Mouse (Mus musculus): ENCODE measurements at regions not wholly inside any gene's neighbourhood (a gene's known extent, or its start where the extent isn't known, plus 50 kb on each side); places are given as distances from the start of the nearest gene placed in this dataset.
"Not testable (repeated sequence)": the region's sequence is repeated elsewhere in the genome, so short reads cannot be mapped to it uniquely, and the experiment has no call there.

DNA sequence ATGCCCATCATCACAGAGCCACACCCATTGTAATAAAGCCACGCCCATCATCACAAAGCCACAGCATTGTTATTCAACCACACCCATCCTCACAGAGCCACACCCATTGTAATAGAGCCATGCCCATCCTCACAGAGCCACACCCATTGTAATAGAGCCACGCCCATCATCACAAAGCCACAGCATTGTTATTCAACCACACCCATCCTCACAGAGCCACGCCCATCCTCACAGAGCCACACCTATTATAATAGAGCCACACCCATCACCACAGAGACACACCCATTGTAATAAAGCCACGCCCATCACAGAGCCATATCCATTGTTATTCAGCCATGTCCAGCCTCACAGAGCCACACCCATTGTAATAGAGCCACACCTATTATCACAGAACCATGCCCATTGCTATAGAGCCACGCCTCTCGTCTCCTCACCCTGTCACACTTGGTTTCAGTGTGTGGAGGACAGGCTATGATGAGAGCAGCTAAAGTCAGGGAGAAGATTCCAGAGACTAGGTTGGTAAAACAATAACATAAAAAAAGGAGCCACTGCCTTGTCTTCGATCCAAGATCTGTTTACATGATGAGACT, 85.6 kb downstream of the Gxylt1 start:
- intact Hi-C loops (cut with DNase I): no loop called here

DNA sequence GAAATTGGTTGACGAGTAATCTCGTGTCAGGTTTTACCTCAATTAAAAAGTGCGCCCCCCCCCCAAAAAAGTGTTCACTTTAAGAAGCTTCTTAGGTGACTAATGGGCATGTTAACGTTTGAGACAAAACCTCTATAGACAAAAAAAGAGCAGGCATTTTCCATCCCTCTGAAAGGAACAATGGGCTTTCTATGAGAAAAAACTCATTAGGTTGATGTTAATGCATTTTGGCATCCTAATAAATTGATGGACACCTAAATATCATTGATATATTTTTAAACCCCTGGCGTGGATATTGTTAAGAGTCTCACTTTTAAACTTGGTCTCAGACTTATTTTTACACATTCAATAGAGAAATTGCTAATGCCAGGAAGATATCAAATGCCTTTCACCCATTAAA, 98.8 kb downstream of the Gxylt1 start:
- no peak for DNase-seq (ENCODE audit: low spot score in 2 of 2)
- intact Hi-C loops (cut with DNase I): no loop called here

More for the DNA sequence above, 85.6 kb downstream of the Gxylt1 start:
- no peak for DNase-seq (ENCODE audit: low spot score in 2 of 2)

DNA sequence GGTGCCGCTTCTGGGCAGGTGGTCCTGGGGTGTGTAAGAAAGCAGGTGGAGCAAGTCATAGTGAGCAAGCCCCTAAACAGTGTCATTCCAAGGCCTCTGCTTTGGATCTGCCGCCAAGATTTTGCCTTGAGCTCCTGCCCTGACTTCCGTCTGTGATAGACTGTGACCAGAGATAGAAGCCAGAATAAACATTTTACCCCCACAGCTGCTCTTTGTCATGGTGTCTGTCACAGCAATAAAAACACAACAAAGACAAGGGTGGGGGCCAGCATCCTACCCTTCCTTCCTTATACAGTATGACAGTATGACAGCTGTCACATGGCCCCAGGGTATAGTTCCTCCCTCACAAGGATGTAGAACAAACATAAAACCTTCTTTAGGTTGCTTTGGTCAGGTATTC, 106.2 kb downstream of the Gxylt1 start:
- intact Hi-C loops (cut with DNase I): no loop called here
- DNase-seq (ENCODE audit: low spot score in 2 of 2): no peak

DNA sequence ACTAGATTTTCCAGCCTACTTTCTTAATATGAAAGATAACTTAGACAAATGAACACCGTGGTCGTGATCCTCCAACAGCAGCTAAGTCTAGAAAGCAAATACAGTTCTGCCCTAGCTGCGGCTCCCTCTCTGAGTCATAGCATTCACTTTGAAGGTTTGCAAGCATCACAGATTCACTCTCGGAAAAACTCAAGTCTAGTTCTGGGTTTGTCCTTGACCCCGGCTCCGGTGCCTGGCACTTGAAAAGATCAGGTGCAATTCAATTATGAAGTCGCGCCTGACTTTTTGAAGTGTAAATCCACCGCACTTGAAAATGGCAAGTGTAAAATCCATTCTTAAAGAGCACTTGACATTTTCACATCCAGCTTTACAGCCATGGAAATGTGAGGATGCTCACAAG, 107.5 kb downstream of the Gxylt1 start:
- intact Hi-C loops (cut with DNase I): no loop called here
- no peak for DNase-seq (ENCODE audit: low spot score in 2 of 2)

DNA sequence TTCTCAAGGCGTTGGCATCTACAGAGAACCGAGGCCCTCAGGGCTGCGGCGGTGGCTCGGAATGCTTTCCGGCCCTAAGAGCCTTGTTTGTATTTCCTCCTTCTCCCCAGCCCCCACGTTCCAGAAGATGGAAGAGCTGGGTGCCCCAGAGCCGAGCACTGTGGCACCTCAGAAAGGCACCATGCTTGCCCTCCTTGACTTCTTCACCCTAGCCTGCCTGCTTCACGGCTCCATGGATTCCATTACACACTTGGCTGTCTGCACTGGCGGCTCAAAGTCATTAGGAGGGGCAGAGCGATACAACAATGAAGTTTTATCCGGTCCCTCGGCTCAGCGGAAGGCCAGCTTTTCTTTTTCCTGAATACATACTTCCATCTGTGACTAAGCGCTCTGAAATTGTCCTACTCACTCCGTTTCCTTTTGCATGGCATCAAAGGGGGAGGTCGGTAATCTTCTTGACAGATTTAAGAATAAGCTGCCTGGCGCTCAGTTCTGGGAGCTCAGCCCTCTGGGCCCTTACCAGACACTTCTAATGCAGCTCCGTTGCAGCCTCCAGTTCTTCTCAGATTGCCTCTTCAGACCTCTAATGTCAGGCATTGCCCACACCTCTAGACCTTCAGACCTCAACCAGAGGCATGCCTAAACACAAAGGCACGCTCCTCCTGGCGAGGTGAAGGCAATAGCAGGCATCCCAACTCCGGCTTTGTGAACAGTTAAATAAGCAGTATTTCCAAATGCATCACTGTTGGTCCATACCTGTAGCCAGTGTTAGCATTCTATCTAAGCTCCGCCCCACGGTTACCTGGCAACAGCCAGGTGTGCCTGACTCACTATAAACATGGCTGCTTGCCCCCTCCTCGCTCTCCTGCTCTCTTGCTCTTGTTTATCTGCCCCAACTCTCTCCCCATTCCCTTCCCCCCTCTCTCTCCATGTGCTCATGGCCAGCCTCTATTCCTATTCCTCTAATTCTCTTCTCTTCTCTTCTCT, 112.8 kb downstream of the Gxylt1 start:
- intact Hi-C loops (cut with DNase I): no loop called here
- no peak for DNase-seq (ENCODE audit: low spot score in 2 of 2)

DNA sequence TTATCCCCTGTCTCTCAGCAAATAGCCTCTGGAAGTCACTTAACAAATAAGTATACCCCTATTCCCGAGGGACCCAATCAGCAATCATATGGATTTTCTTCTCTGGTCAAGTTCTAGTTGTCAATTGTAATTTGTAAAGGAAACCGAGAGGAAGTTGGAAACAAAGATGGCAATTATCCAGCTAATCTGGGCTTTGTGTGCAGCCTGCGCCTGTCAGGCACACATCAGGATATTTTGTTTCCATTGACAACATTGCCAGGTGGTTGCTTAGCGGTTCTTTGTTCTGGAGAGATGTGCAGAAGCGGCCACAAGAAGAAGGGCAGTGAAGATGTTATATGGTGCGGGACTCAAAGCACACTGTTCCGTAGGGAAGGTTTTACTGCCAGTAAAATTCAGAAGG, 113.7 kb downstream of the Gxylt1 start:
- intact Hi-C loops (cut with DNase I): no loop called here
- DNase-seq (ENCODE audit: low spot score in 2 of 2): no peak

DNA sequence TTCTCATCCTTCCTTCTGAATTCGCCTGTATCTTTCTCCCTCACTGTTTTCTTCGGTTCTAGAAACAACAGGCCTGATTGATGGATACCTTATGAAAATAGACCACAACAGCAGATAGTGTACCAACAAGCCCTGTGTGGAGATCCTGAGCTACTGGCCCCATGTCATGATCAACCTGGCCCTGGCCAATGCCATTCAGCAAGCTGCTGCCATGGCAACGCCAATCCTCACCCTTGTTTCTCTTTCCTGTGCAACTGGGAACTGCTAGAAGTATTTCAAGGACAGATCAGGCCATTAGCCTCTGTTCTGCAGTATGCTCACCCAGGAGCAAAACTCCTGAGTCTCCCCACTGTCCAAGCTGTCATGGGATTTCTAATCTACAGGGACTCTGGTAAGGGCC, 119.2 kb downstream of the Gxylt1 start:
- intact Hi-C loops (cut with DNase I): no loop called here
- no peak for DNase-seq (ENCODE audit: low spot score in 2 of 2)

DNA sequence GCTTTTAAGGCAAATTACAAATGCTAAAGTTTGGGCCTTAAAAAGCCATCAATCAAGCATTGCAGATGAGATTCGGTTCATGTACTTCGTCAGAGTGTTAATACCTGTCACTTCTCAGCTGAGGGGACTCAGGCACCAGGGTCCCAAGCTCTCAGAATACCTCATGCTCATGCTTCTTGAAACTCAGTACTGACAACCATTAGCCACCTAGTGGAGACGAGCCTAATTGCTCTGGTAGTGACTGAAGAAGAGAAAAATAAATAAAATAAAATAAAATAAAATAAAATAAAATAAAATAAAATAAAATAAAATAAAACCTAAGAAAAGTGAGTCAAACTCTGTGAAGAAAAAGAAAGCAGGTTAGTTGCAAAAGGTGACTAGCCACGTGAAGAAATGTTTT, 121.0 kb downstream of the Gxylt1 start:
- no peak for DNase-seq (ENCODE audit: low spot score in 2 of 2)
- intact Hi-C loops (cut with DNase I): no loop called here

DNA sequence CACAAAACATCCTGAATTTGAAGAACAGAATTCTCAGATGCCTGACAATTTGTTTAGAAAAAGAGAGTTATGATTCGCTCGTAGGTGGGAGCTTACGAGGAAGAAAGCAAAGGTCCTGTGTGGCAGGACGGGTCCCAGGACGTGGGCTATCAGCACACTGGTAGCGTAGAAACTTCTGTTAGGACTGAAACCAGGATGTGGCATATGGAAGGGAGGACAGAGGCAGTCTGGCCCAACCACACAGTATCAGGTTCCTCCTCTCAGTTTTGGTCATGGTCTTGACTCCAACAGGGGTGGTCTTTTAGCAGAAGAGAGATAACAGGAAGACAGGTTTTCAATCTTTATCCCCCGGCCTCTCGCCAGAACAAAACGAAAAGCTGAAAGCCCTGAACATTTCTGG, 130.1 kb downstream of the Gxylt1 start:
- intact Hi-C loops (cut with DNase I): no loop called here

DNA sequence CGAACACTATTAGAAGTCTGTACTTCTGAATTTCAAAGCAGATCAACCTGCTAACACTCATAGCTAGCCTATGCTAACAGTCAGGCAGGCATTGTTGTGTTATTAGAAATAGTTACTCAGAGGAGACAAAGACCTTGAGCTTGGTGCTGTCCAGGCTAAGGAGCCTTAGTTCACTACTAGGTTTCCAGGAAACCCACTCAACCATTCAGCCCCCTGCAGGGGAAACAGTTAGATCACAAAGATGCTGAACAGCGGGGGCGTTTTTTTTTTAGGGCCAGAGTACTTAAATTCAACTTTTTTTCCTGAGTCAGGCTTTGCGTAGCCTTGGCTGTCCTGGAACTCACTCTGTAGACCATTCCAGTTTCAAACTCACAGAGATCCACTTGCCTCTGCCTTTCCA, 130.7 kb downstream of the Gxylt1 start:
- DNase-seq (ENCODE audit: low spot score in 2 of 2): no peak
- intact Hi-C loops (cut with DNase I): no loop called here

More for the DNA sequence above, 130.1 kb downstream of the Gxylt1 start:
- DNase-seq (ENCODE audit: low spot score in 2 of 2): no peak

DNA sequence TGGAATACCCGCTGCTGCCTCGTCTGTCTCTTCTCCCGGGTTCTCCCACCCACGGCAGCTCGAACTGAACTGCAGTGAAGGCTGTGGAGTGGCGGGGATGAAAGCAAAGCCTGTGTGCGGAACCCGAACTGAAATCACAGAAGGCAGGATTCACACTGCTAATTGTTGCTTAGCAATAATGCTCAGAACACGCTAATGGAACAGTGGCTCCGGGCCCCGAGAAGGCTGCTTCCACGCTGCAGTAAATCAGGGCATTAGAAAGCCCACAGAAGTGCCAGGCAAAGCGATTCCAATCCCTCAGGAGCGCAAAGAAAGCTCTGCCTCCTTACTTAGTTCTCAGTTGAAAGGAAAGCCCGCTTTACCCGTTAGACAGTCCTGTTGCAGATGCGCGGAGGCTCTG, 141.6 kb downstream of the Gxylt1 start:
- peak; percentile 27 to 40 for DNase-seq (ENCODE audit: low spot score in 2 of 2)
- intact Hi-C loops (cut with DNase I): no loop called here

DNA sequence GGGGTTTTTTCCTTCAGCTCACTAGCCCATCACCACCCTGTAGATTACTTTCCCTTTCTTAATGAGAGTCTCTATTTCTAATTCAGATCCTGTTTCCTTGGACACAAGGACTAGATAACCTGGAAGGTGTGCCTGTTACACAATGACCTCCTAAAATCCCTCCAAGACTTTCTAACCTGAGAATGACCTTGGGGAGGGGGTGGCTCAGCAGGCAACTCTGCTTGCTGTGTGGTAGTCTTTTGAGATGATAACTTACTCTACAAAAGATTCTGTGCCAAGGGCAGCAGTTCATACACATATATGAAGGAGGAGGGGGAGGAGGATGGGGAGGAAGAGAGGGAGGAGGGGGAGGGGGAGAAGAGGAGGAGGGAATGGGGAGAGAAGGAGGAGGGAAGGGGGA, 143.9 kb downstream of the Gxylt1 start:
- intact Hi-C loops (cut with DNase I): no loop called here
- DNase-seq (ENCODE audit: low spot score in 2 of 2): no peak

DNA sequence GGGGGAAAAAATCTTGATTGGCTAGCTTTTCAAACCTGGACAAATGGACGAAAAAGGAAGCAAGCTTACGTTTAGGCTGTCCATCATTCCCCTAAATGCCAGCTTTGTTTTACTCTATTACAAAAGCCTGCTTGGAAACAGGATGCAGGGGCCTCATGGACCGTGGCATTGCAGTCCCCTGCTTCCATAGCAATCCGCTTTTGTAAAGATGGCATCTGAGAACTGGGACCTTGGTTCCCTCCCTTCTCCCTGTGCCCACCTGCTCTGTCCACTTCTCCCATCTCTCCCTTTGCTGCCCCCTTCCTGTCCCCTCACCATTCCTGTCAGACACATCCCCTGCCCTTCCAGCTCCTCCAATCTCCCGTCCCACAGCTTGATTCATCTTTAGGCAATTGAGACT, 149.7 kb downstream of the Gxylt1 start:
- no peak for DNase-seq (ENCODE audit: low spot score in 2 of 2)

DNA sequence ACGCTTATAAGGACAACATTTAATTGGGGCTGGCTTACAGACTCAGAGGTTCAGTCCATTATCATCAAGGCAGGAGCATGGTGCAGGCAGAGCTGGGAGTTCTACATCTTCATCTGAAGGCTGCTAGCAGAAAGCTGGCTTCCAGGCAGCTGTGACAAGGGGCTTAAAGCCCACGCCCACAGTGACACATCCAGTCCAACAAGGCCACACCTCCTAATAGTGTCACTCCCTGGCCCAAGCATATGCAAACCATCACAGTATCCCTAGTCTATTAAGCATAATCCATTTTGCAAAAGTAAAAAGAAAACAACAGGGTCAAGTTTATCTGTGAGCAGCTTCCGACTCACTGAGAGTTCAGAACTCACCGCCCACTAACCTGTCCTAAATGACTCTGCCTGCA, 153.8 kb downstream of the Gxylt1 start:
- intact Hi-C loops (cut with DNase I): no loop called here
- DNase-seq (ENCODE audit: low spot score in 2 of 2): no peak

More for the DNA sequence above, 149.7 kb downstream of the Gxylt1 start:
- intact Hi-C loops (cut with DNase I): no loop called here

DNA sequence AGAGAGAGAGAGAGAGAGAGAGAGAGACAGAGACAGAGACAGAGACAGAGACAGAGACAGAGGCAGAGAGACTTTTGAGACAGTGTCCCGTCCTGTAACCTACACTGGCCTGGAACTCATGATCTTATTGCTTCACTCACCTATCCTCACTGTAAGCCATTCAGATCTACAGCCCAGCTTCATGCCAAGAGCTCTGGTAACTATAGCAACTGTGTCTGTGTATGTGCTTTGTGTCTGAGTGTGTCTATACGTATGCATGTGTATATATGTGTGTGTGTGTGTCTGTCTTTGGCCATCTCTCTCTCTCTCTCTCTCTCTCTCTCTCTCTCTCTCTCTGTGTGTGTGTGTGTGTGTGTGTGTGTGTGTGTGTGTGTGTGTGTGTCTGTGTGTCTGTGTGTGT, 157.2 kb downstream of the Gxylt1 start:
- DNase-seq (ENCODE audit: low spot score in 2 of 2); intact Hi-C loops (cut with DNase I): not testable (repeated sequence)

DNA sequence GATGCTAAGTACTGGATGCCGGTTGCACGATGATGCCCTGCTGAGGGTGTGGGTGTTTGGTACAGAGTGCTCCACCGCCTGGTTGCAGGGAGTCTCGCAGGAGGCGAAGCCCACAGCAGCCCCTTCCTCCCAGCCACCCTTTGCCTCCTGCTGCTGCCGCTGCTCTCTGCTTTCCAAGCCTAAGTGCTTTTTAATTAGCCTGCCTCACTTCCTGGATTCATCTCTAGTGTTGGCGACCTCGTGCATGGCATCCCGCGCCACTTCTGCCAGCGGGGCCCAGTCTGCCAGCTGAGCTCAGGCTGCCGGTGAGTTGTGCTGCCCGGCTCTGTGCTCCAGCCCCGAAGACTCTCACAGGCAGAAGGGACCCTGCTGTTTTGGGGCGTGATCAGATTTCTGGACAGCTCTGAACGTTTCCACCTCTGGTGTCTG, 159.3 kb downstream of the Gxylt1 start:
- peak; percentile 14 to 33 for DNase-seq (ENCODE audit: low spot score in 2 of 2)
- intact Hi-C loops (cut with DNase I): no loop called here

DNA sequence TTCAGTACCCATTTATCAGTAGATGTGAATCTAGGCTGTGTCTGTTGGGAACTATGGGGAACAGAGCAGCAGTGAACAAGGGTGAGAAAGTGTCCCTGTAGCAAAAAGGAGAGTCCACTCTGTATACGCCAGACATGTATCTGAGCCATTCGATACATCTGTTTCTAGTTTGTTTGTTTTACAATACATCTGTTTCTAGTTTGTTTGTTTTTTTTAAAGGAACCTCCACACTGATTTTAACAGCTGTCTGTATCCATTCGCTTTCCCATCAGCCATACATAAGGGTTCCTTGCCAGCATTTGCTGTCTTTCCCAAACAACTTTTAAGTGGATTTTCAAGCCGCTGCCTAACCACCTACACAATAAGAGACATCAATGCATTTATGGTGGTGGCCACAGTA, 170.0 kb downstream of the Gxylt1 start:
- intact Hi-C loops (cut with DNase I): no loop called here
- no peak for DNase-seq (ENCODE audit: low spot score in 2 of 2)

DNA sequence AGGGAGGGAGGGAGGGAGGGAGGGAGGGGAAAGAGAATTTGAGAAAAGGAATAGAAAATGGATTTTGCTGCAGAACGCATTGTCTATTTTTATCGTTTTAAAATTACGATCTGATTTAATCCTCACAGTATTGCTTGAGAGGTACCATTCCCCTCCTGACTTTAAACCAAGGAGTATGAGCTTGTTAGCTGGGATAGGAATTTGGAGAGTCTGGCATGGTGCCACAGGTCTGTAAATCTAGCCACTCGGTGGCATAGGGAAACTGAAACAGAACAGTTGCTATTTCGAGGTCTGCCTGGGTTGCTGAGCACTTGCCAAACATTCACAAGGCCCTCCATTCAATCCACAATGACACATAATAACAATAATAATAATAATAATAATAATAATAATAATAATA, 171.6 kb downstream of the Gxylt1 start:
- intact Hi-C loops (cut with DNase I): no loop called here
- no peak for DNase-seq (ENCODE audit: low spot score in 2 of 2)

DNA sequence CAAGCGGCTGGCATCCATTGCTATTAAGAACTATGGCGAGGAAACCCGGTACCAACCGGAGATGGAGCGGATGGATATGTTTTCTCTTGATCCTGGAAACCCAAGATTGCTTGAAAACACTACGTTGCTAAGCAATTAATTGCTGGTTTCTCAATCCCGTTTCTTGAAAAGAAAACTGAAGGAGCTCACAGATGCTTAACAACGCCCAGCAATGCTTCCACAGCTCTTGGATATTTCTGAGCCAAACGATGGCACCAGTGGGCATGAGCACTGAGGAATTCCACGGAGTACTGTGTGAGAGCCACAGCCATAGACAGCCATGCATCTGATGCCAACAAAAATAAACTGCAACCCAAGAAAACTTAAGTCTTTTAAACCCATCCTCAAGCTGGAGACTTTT, 173.1 kb downstream of the Gxylt1 start:
- DNase-seq (ENCODE audit: low spot score in 2 of 2): no peak
- intact Hi-C loops (cut with DNase I): no loop called here

DNA sequence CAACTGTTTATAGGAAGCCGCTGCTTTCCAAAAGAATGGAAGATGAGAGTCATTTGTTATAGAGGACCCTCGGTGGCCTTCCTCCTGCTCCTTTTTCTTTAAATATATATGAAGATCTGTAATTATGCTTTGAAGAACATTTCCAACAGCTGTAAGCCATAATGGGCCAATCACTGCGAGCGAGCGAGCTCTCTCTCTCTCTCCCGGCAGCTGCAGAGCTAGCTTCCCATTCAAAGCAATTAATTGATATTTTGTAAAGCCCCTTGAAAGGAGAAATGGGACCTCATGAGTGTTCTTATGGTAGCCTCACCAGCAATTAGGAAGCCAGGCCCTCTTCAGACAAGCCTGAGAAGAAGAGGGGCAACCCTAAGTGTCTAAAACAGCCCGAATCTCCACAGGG, 174.1 kb downstream of the Gxylt1 start:
- no peak for DNase-seq (ENCODE audit: low spot score in 2 of 2)
- intact Hi-C loops (cut with DNase I): no loop called here

DNA sequence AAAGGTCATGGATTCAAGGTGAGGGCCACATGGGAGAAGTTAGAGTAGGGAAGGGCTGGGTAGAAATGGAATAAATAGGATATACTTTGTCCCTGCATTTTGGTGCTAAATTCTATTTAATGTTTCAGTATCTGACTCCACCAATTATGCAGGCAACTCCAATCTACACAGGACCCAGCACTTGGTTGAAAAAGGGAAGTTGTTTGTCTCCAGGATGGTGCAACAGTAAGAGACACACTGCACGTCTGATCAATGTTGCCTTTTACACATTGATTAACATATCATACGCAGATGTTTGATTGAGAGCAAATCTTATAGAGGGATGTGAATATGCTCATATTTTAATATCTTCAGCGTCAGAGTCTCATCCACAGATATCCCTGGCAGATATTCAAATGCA, 175.1 kb downstream of the Gxylt1 start:
- intact Hi-C loops (cut with DNase I): no loop called here

More for the DNA sequence above, 175.1 kb downstream of the Gxylt1 start:
- DNase-seq (ENCODE audit: low spot score in 2 of 2): no peak

Data from left cerebral cortex, postnatal 36 days (tissue).